Mouse (Mus musculus) erythroblast, embryonic 14.5 days (primary cell): ENCODE measurements around the gene Lgals1.

Source experiments
- GATA1 ChIP-seq: IDR thresholded peaks from 2 replicates; pipeline ENCODE4 v1.6.1; 2012; ENCODE audit warnings: low read length, inconsistent platforms, mixed read lengths
- TAL1 ChIP-seq: IDR thresholded peaks from 3 replicates; pipeline ENCODE4 v1.6.1; 2012; ENCODE audit warnings: low read length, inconsistent platforms, mixed read lengths

DNA sequence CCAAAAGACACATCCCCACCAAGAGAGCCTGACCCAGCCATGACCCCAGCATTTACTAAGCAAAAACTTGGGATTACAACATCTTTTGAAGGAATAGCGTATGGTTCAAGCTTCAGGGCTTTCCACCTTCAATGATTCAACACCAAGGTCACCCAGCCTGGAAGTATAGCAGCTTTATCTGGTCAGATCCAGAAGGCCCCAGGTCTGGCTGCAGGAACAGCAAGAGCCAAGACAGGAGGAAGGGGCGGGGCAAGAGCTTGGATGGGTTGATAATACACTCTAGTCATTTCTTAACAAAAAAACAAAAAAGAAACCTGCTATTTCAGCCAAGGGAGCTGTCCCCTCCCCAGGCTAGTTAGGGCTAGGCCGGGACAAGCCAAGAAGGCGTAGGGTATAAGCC is 29.0 kb upstream of the Lgals1 start:
- no peak for TF ChIP-seq TAL1
- no peak for TF ChIP-seq GATA1
